18 mouse cellular contexts compared by ENCODE assay signal in the genomic region with DNA sequence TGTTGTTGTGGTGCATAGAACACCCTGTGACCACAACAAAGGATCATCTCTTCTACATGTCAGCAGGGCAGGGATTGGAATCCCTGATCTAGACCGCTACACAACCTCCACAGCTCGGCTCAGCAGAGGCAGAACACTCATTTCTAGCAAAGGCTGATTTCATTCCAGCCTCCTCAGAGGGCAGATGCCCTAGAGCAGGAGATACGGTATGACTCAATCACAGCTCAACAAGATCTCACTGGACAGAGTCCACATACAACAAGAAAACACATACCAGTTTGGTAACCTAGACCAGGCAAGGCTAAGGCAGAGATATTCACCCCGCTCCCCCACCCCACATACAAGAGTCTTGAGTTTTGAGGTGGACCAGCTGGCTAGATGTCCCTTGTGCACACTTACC. TPM values are rescaled to one million over a fixed set of nuclear protein-coding genes. Genes with fewer than 3 reads are reported as not detected.
"Had no signal": no experiment of that assay in that cellular context is flagged by ENCODE, and none has a peak within 500 bp of the region (broad histone marks: within the 10 kb centered on the region; RNA-seq: fewer than 3 reads in every experiment).

No protein-coding gene starts in this region.

- H3K4me3 ChIP-seq: liver, embryonic 15.5 days; megakaryocyte, embryonic 14.5 days; midbrain, embryonic 13.5 days; midbrain, embryonic 15.5 days; neural tube, embryonic 12.5 days had no signal

- H3K27ac ChIP-seq: liver, embryonic 15.5 days; macrophage; midbrain, embryonic 13.5 days; midbrain, embryonic 15.5 days; neural tube, embryonic 12.5 days had no signal

- H3K27me3 ChIP-seq: liver, embryonic 15.5 days; megakaryocyte, embryonic 14.5 days; midbrain, embryonic 13.5 days; midbrain, embryonic 15.5 days; neural tube, embryonic 12.5 days had no signal

- H3K9me3 ChIP-seq: liver, embryonic 15.5 days; megakaryocyte, embryonic 14.5 days; midbrain, embryonic 13.5 days; midbrain, embryonic 15.5 days; neural tube, embryonic 12.5 days had no signal

- H3K4me1 ChIP-seq: liver, embryonic 15.5 days; megakaryocyte, embryonic 14.5 days; midbrain, embryonic 13.5 days; midbrain, embryonic 15.5 days; neural tube, embryonic 12.5 days had no signal

- DNase-seq: liver, postnatal 0 days; lung, embryonic 14.5 days; lung, postnatal 10 days; retina, postnatal 1 day; right cerebral cortex, adult 18-20 months; right cerebral cortex, postnatal 25 days; right cerebral cortex, postnatal 4 days; spleen, adult 18-20 months; thymus, adult 18-20 months; thymus, postnatal 14 days; thymus, postnatal 36 days had no signal

RNA-seq across cellular contexts. Expression of a gene that starts 43.3 kb away (rescaled TPM):
- total RNA-seq: monocyte, adult 5-6 weeks had no signal
